Mouse (Mus musculus) megakaryocyte, embryonic 14.5 days (primary cell): ENCODE data around the gene Armc5.

ENCODE experiments used
- FLI1 ChIP-seq: IDR thresholded peaks from 2 replicates; pipeline ENCODE4 v1.6.1; 2012; ENCODE audit warnings: low read length, inconsistent platforms, mixed read lengths
- GATA1 ChIP-seq: IDR thresholded peaks from 3 replicates; pipeline ENCODE4 v1.6.1; 2012; ENCODE audit warnings: mixed read lengths, low read length, inconsistent platforms, borderline replicate concordance

GRCm38 (mm10) chr7:128219952-128220351 lies 17.2 kb upstream of the Armc5 start:
- TF ChIP-seq GATA1, result no peak
- TF ChIP-seq FLI1, result no peak
